Mouse (Mus musculus) embryonic facial prominence, embryonic 10.5 days (tissue): ENCODE results near the gene Ttc34. TPM values are rescaled to one million over a fixed set of nuclear protein-coding genes. Genes with fewer than 3 reads are reported as not detected.

Source experiments
- DNase-seq: peaks from one replicate; pipeline ENCODE4 v3.0.0-alpha.2; 2017; ENCODE audit warnings: low spot score
- H3K27ac ChIP-seq: fragments of 300-500 bp; sonication (generic); replicated peaks from 2 replicates; pipeline ENCODE4 v1.5.1; 2016; ENCODE audit warnings: mild to moderate bottlenecking
- H3K27me3 ChIP-seq: fragments of 300-500 bp; sonication (generic); replicated peaks from 2 replicates; pipeline ENCODE4 v1.6.1; 2016; ENCODE audit warnings: low read depth, mild to moderate bottlenecking; ENCODE audit not compliant: poor library complexity, severe bottlenecking
- H3K36me3 ChIP-seq: fragments of 300-500 bp; sonication (generic); replicated peaks from 2 replicates; pipeline ENCODE4 v1.6.1; 2016; ENCODE audit warnings: mild to moderate bottlenecking, moderate library complexity
- H3K4me1 ChIP-seq: fragments of 300-500 bp; sonication (generic); 2 replicates; pipeline ENCODE4 v1.6.1; 2016
- H3K4me3 ChIP-seq: fragments of 300-500 bp; sonication (generic); 2 replicates; pipeline ENCODE4 v1.5.1; 2016; ENCODE audit warnings: mild to moderate bottlenecking, moderate library complexity
- H3K9me3 ChIP-seq: fragments of 300-500 bp; sonication (generic); 2 replicates; pipeline ENCODE4 v1.6.1; 2016; ENCODE audit warnings: mild to moderate bottlenecking
- WGBS: fragments of 180-500 bp; shearing (Covaris S2); methylation state at CpG from one replicate; pipeline ENCODE4 v1.1.7; 2016; 5-methylcytosine and 5-hydroxymethylcytosine counted together
- polyA plus RNA-seq: library from polyadenylated mRNA; unstranded; fragments of >200 nt; fragmentation: Nextera tagmentation; extraction: Ambion mirVana; gene quantifications from 2 replicates; pipeline ENCODE4 v1.2.1, GENCODE M21; 2016

The Ttc34 gene
- polyA plus RNA-seq, 1 experiment from 2014 or later = 0.45 TPM

DNA sequence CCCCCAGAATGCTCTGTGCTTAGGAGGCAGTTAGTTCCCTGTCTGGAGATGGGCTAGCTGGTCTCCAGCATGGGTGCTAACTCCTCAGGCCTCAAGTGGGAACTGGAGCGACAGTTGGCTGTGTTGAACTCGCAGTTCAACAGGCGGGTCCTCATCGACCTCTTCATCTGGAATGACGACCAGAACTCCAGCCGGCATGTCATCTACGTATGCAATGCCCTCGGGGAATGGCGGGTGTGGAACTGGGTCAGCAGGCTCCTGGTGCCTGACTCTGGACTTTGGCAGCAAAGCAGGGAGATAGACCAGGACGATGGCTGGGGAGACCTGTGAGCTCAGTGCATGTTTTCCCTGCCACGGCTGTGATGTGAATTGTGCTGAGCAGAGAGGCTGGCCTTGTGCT is 48.2 kb downstream of the Ttc34 start:
- 77% methylated on average over 11 of the region's 11 CpGs for WGBS
- Histone ChIP-seq H3K36me3 (no peaks in the 10 kb centered on the region), H3K27ac (no peak overlapping the region), H3K4me1 (peaks cover 20% of the 10 kb centered on the region), H3K9me3 (no peaks in the 10 kb centered on the region), H3K27me3 (peaks cover 3% of the 10 kb centered on the region; the same call in 1 of the 2 replicates), H3K4me3 (no peak overlapping the region)
- no peak for DNase-seq

DNA sequence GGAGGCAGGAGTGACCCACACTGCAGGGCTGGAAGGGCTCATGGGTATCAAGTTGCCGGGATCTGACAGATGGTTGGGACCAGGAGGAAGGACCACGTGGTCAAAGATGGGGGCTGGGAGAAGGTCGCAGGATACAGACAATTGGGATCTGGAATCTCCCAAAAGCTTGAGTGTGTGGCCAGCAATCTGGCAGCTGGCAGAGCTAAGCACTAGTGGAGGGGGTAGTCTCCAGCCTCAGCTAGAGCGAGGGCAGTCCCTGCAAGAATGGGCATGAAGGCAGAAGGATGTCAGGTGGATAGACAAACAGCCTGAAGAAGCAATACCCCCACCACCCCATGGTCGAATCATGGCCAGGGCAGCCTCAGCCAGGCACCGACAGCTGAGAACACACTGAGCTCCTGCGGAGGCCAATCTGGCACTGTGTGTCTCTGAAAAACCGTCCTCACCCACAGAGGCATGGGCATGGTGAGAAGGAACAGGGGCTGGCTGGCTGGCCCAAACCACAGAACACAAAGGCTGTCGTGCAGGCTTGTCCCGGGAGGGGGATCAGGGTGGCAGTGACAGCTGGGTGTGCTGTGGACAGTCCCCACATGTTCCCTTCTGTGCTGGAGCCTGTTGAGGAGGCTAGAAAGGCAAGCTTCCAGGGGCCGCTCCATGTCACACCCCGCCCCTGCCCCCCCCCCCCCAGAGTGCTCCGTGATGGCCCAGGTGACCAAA is 49.8 kb downstream of the Ttc34 start:
- H3K27ac ChIP-seq = peak overlapping the region; percentile 30
- H3K36me3 ChIP-seq = no peaks in the 10 kb centered on the region
- H3K4me3 ChIP-seq = no peak overlapping the region
- peaks cover 20% of the 10 kb centered on the region for H3K4me1 ChIP-seq
- H3K27me3 ChIP-seq = 0 out of 2 replicates have a peak, but pooled peaks cover 3% of the 10 kb centered on the region
- H3K9me3 ChIP-seq = no peaks in the 10 kb centered on the region
- 77% methylated on average over 13 of the region's 13 CpGs for WGBS
- DNase-seq = no peak

DNA sequence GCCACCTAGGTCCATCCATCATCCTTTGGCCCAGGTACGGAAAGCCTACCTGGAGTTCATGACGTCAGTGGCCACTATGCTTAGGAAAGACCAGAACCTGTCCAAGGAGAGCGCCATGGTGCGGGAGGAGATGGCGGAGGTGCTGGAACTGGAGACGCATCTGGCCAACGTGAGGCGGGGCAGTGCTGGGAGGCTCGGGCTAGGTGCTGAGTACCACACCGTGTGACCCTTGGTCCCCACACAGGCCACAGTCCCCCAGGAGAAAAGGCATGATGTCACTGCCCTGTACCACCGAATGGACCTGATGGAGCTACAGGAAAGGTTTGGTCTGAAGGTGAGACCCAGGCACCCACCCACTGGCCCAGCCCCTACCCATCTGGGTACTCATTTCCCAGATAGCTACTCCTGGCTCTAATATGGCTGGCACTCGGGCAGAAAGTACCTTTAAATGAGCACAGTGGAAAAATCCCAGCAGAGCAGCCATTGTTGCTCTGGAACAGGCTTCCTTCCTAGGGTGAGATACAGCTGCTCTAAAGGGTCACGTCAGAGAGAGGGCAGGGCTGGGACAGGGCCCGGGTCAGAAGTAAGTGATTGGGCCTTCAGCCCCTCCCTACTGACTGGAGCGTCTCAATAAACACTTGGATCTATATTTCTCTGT is 50.5 kb downstream of the Ttc34 start:
- Histone ChIP-seq H3K36me3 (no peaks in the 10 kb centered on the region), H3K27me3 (0 out of 2 replicates have a peak, but pooled peaks cover 3% of the 10 kb centered on the region), H3K4me3 (no peak overlapping the region), H3K9me3 (no peaks in the 10 kb centered on the region), H3K27ac (no peak overlapping the region), H3K4me1 (peaks cover 20% of the 10 kb centered on the region)
- 83% methylated on average over 15 of the region's 15 CpGs for WGBS
- no peak for DNase-seq

DNA sequence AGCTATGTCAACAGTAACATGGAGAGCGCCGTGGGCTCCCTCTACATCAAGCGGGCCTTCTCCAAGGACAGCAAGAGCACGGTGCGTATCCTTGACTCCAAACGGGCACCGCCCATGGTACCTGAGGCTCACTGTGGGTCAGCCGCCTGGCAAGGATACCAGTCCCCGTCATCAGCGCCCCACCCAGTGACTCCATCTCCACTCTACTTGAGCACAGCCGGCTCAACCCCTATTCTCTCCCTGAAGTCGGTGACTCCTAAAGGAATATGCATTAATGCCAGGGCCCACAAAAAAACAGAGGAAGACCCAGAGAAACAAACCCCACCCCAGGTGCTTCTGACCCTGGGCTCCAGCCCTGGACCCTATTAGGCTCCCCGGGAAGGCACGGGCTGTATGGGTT is 53.6 kb downstream of the Ttc34 start:
- Histone ChIP-seq H3K9me3 (no peaks in the 10 kb centered on the region), H3K4me1 (peaks cover 25% of the 10 kb centered on the region), H3K4me3 (no peak overlapping the region), H3K27me3 (peaks cover 16% of the 10 kb centered on the region; the same call in 1 of the 2 replicates), H3K36me3 (no peaks in the 10 kb centered on the region; the same call in 1 of the 2 replicates), H3K27ac (no peak overlapping the region)
- 92% methylated on average over 14 of the region's 14 CpGs for WGBS
- no peak for DNase-seq

DNA sequence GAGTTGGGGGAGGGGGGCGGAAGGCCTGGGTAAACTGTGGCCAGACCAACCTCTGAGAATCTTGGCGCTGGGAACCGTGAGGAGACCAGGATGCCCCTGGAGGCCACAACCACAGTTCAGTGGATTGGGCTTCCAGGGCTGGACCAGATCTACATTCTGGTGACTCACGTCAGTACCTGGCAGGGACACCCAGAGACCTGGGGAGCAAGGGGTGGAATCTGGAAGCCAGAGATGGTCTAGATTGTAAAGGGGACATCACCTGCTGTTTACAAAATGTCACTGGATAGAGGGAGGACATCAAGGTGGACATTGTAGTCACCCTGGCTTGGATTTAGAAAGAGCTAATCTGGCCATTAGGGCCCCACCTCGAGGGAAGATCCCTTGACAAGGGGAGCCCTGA is 58.3 kb downstream of the Ttc34 start:
- H3K36me3 ChIP-seq = no peaks in the 10 kb centered on the region; the same call in 1 of the 2 replicates
- H3K27ac ChIP-seq = no peak overlapping the region
- H3K4me1 ChIP-seq = peaks cover 40% of the 10 kb centered on the region
- 81% methylated on average over 5 of the region's 5 CpGs for WGBS
- peaks cover 24% of the 10 kb centered on the region for H3K27me3 ChIP-seq
- H3K9me3 ChIP-seq = no peaks in the 10 kb centered on the region
- H3K4me3 ChIP-seq = no peak overlapping the region
- DNase-seq = no peak

DNA sequence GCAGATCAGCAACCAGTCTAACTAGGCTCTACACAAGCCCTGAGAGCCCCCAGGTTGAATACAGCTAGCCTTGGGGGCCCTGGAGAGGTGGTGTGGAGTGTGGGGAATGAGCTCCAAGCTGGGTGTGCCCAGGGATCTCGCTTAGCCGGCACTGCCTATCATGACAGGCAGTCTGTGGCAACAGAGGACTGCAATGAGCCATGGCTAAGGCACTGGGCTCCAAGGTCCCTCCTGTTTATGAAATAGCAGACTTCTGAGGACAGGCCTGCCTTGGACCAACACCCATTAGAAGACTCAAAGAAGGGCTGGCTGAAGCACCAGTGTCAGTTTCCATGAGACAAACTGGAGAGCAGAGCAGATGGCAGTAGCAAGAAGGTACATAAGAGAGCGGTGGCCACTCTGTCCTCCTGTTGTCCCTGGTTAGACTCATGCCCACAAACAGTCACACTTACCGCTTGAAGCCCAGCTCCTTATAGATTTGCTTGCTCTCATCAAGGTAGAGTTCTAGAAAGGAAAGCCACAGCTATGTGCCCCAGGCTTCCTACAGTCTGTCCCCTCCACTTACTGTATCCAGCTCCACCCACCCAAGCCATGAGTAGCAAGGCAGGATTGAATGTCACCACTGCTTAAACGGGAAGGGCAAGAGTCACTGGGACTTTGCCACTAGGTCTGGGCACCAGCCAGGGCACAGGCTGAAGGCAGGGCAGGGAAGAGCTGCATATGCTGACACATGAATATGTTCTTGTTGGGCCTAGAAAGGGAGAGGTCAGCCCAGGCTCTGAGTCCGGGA is 60.6 kb downstream of the Ttc34 start:
- peaks cover 24% of the 10 kb centered on the region for H3K27me3 ChIP-seq
- no peak for DNase-seq
- 69% methylated on average over 6 of the region's 6 CpGs for WGBS
- no peaks in the 10 kb centered on the region; the same call in 1 of the 2 replicates for H3K36me3 ChIP-seq
- H3K9me3 ChIP-seq = 0 out of 2 replicates have a peak, but pooled peaks cover 3% of the 10 kb centered on the region
- H3K27ac ChIP-seq = peak overlapping the region; percentile 81
- H3K4me1 ChIP-seq = peaks cover 40% of the 10 kb centered on the region
- H3K4me3 ChIP-seq = peak overlapping the region; percentile 69

DNA sequence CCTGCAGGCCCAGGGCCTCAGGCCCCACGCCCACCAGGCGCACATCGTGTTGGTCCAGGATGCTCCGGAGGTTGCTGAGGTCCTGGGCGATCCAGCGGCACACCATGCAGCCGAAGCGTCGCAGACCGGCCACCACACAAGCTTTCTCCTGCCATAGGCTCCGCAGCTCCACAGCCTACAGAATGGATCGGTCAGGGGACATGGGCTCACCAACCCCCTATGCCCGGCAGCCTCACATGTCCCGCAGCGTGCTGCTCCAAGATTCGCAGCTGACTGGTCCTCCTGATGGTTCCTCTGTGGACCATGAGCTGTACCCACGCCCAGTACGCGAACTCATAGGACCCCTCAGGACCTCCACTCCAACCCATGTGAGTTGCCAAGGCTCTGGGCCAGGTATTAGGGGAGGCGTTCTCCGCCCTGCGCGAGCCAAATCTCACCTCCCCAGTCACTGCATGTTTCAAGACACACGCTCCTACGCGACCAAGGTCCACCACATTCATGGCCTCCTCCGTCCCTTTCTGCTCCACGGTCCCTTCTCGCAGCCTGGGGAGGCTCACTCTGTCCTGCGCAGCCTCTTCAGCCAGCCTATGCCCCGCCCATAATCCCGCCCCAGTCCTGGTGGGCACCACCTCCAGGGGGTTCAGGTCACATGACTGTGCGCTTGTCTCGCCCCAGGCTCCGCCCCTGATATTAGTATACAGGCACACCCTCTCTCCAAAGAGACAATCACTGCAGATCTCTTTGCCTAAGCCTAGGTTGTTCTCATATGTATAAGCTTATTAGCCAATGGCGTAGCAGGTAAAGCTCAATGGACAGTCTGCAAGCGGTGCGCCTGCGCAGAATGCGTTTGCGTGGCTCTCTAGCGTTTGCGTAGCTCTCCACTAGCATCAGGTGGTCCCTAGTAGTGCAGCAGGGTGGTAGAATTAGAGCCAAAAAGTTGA is 61.5 kb downstream of the Ttc34 start, which contains the start of gene Fam213b:
Fam213b (minus strand) TSS at position 630 of the 941 bp plus-strand sequence.
- Histone ChIP-seq H3K27me3 (peaks cover 24% of the 10 kb centered on the region), H3K4me1 (peaks cover 40% of the 10 kb centered on the region), H3K36me3 (no peaks in the 10 kb centered on the region; the same call in 1 of the 2 replicates), H3K9me3 (0 out of 2 replicates have a peak, but pooled peaks cover 3% of the 10 kb centered on the region), H3K27ac (peak within 1 kb of the TSS; percentile 81), H3K4me3 (peak within 1 kb of the TSS; percentile 69)
- 3% methylated on average over 43 of the region's 43 CpGs for WGBS
- DNase-seq = peak; percentile 94

DNA sequence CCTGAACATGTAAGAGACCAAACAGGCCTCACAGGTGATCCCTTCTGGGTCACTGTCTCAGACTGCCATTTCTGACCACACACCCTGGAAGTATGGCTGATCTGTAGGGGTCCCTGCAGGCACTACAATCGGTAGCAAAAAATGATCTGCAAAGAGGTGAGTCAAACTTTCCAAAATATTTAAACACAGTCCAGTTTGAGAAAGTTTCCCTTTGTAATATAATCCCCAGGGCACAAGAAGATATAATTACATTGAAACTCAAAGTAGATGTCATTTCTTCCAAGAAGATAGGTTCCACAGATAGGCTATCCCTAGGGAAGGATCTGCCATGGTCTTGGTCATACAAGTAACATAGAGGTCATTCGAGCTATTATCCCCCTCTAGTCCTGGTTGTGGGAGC is 65.1 kb downstream of the Ttc34 start:
- H3K27ac ChIP-seq = no peak overlapping the region
- H3K36me3 ChIP-seq = no peaks in the 10 kb centered on the region
- WGBS = 84% methylated on average over 2 of the region's 2 CpGs
- H3K27me3 ChIP-seq = peaks cover 9% of the 10 kb centered on the region; the same call in 1 of the 2 replicates
- 0 out of 2 replicates have a peak, but pooled peaks cover 3% of the 10 kb centered on the region for H3K9me3 ChIP-seq
- peaks cover 43% of the 10 kb centered on the region for H3K4me1 ChIP-seq
- no peak for DNase-seq
- no peak overlapping the region for H3K4me3 ChIP-seq

DNA sequence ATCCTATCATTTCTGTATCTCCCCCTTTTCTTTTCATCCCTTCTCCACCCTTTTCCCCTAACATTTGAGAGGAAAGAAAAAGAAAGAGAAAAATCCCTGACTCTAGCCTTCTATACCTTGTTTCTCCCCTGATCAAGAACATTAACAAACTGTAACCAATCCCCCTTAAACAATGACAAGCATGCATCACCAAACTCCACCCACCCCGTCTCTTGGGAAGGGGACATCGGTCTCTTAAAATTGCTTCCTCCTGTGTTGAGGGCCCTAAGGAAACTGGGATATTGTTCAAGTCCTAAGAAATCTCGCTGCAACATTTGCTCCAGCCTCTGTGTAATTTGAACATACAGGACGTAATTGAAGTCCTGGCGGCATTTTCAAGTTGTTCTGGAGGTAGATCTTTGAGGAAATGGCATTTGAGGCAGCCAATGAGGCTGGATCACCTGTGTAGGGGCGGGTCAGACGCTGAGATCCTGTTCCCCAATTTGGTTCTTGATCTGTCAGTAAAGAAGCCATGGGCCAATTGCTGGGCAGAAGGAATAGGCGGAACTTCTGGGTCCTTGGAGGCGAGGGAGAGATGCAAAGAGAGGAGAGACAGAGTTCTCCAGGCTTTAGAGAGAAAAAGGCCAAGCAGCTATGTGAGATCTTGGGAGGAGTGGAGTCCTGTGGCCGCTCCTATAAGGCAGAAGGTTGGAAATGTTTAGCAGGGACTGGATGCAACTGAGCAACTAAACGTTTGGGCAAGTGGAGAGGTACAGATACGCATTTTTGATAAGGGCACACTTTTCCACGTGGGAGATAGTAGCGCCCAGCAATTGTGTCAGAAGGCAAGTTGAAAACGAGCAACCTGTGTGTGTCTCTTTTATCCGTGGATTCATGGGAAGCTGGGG is 67.2 kb downstream of the Ttc34 start:
- Histone ChIP-seq H3K4me1 (peaks cover 28% of the 10 kb centered on the region), H3K4me3 (peak overlapping the region; percentile 64), H3K27ac (peak overlapping the region; percentile 86), H3K27me3 (no peaks in the 10 kb centered on the region), H3K9me3 (0 out of 2 replicates have a peak, but pooled peaks cover 3% of the 10 kb centered on the region), H3K36me3 (no peaks in the 10 kb centered on the region)
- peak; percentile 89 for DNase-seq
- WGBS = 1% methylated on average over 16 of the region's 16 CpGs

DNA sequence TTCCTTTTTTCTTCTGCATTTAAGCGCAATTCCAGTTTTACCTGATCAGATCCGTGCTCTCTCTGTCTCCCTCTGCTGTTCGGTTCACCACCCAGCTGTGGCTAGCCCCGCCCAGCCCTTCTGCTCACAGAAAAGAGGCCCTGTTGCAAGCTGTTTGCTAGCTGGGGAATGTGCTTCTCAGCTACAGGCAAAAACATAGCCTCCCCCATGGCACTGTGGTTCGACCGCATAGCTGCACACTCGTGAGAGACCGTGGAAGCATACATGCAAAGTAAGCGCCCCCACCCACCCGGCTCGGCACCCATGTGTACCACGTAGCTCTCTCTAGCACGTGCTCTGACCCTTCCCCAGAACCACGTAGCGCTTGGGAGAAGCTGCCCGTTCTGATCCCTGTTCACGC is 70.6 kb downstream of the Ttc34 start:
- Histone ChIP-seq H3K4me3 (no peak overlapping the region), H3K36me3 (no peaks in the 10 kb centered on the region), H3K9me3 (no peaks in the 10 kb centered on the region), H3K4me1 (peaks cover 40% of the 10 kb centered on the region), H3K27ac (peak overlapping the region; percentile 58), H3K27me3 (no peaks in the 10 kb centered on the region)
- peak; percentile 81 for DNase-seq
- 51% methylated on average over 17 of the region's 17 CpGs for WGBS

DNA sequence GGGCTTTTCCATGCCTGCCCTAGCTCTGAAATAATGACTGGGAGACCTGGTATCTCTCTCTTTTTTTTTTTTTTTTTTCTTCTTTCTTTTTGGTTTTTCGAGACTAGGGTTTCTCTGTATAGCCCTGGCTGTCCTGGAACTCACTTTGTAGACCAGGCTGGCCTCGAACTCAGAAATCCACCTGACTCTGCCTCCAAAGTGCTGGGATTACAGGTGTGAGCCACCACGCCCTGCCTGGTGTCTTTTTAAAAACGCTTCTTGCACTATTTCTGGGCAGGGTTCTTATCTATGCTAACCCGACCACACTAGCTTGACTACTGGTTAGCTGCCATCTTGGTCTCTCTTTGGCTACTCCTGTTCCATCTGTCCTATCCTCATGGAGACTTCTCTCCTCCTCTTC is 71.2 kb downstream of the Ttc34 start:
- H3K27ac ChIP-seq = no peak overlapping the region
- DNase-seq = no peak
- no peak overlapping the region for H3K4me3 ChIP-seq
- H3K36me3 ChIP-seq = no peaks in the 10 kb centered on the region
- no peaks in the 10 kb centered on the region for H3K27me3 ChIP-seq
- peaks cover 40% of the 10 kb centered on the region for H3K4me1 ChIP-seq
- H3K9me3 ChIP-seq = no peaks in the 10 kb centered on the region
- 88% methylated on average over 5 of the region's 5 CpGs for WGBS
